Mouse (Mus musculus): Measurements from ENCODE around the gene Ccdc92.

Ccdc92 gene

DNA sequence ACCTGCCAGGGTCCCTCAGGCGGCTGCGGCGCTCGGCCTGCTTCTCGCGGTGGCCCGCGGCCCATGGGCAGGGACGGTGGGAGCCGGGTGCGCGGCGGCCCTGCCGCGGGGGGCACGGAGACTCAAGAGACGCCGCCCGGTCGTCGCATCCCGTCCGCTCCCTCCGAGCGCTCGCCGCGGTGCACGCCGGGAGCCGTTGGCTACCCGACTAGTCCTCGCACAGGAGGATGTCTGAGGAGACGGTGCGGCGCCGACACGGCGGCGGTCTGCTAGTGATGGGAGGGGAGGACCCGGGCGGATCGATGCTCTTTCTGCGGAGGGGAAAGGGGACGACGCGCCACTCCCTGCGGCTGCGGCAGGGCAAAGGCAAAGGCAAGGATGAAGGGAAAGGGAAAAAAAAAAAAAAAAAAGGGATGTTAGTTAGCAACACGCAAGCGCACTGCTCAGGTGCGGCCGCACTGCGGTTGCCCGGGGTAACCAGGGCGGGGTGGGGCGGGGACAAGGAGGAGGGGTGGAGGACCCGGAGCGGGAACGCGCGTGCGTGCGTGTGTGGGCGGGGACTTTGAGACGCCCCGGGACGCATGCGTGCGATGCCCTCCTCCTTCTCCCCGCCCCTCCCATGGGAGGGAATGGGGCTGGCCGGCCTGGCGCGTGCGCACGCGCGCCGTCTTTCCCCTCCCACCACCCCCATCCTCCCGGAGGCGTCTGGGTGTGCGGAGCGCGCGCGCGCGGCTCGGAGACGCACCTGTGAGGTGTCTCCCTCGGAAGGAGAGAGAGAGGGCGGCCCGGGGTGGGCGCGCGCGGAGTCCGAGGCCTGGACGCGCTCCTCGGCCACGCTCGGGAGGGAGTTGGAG, at the start of gene Ccdc92, which contains the start of gene Zfp664:
TSS of gene Ccdc92 (minus strand) at position 412 of the 854 bp plus-strand sequence.
TSS of gene Zfp664 (plus strand) at position 679 of the 854 bp plus-strand sequence.
- peak; percentile 97 for DNase-seq

DNA sequence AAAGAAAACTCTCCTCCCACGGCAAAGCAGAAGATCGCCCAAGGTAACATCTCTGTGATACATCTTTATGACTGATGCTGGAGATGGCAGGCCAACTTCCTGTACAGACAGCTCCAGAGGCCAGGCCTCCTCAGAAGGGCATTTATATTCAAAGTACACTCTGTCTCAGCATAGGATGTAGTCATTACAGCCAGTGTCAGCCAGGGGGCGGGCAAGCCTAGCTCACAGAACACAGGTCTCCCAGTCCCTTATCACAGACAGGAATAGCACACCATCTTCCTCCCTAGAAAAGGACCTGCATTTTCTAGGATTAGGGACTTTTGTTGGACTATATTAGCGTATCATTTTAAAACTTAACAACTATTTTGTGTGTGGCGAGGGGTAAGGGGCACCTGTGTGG, 46.6 kb upstream of the Ccdc92 start:
- peak; percentile 89 for DNase-seq

DNA sequence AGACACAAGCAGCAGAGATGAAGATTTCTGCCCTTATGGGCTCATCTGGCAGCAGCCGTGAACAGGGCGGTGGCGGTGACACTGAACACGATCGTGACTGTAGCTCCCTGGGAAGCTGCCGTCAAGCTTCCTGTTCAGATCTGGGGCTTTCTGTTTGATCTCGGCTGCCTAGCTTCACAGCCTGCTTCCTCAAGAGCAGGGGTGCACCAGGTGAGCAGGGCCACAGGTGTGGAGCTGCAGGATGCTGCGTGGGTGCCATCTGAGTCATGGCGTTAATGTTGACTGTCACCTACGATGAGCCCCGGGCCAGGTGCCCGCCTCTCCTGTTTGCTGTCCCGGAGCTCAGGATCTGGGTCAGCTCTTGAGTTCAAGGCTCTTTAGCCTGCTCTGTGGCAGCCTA, 44.7 kb upstream of the Ccdc92 start:
- DNase-seq, result no peak

DNA sequence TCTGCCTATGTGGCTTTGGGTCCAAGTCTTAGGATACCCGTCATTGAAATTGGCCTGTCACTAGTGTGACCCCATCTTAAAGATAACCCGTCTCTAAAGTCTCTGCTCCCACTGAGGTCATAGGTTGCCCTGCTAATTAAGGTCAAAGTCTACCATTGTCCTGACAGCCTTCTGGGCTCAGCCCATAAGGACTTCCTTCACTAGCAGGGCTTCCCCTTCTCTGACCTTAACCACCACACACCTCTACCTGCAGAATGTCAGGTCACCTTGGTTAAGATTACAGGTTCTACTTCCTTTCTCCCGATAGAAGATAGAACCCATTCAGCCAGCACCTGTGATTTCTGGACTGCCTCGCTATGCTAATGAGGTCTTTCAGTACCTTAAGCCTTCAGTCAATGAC, 41.6 kb upstream of the Ccdc92 start:
- no peak for DNase-seq

DNA sequence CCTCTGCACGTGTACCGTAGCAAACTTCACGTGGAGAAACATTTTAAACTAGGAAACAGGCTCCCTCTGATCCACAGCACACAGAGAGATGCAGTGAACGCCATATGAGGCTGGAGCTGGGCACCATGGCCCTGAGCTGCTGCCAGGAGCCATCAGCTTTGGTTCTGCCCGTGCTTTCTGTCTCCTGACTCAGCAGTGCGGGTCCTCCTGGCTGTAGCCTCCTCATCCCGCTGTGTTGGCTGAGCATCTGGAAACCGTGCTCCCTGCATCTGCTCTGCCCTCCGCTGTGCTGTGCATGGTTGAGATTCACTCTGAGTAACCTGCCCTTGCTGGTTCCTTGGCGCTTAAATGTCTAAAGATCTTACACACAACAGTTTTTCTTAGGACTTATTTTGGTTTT, 40.0 kb upstream of the Ccdc92 start:
- no peak for DNase-seq

DNA sequence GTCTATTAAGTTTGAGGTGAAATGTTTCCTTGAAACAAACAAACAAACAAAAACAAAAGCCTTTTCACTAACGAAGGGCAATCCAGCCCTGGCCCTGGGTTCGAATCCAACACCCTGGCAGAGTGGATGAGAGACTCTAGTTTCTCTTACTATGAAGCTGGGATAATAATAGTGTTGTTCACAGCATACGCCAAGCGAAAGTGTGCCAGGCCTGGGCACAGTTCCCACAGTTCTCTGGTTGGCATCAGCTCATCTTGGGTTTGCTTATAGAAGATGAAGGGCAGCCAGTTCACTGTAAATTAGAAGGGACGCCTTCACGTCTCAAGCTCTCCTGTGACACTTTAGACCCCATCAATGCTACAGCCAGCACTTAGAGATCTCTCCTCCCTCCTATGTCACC, 39.5 kb upstream of the Ccdc92 start:
- peak; percentile 16 for DNase-seq

DNA sequence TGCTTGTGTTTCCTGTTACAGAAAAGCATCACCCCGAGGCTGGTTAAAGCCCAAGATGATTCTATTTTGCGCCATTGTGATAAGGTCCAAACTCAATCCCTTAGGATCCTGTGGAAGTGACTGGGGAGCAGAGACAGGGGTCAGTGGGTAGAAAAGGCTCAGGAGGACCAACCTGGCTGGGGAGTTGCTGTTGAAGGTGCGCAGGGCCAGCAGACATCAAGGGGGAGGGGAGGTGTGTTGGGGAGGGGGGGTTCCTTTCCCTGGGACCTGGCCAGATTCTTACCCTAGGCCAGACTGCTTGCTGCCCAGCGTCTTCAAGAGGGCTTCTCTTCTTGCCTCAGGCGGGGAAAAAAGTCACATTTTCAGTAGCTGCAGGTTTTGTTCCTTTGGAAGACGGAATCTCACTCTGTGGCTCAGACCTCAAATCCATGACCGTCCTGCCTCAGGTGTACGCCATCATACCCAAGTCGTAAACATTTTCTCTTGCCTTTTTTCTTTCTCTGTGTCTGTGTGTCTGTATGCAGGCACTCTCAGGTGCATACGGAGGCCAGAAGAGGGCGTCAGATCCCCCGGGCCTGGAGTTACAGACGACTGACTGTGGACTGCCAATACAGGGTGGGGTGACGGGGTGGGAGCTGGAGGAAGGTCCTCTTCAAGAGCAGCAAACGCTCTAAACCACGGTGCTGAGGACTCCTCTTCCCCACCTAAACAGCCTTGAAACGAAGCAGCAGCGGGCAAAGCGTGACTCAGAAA, 38.7 kb upstream of the Ccdc92 start:
- peak; percentile 16 for DNase-seq

DNA sequence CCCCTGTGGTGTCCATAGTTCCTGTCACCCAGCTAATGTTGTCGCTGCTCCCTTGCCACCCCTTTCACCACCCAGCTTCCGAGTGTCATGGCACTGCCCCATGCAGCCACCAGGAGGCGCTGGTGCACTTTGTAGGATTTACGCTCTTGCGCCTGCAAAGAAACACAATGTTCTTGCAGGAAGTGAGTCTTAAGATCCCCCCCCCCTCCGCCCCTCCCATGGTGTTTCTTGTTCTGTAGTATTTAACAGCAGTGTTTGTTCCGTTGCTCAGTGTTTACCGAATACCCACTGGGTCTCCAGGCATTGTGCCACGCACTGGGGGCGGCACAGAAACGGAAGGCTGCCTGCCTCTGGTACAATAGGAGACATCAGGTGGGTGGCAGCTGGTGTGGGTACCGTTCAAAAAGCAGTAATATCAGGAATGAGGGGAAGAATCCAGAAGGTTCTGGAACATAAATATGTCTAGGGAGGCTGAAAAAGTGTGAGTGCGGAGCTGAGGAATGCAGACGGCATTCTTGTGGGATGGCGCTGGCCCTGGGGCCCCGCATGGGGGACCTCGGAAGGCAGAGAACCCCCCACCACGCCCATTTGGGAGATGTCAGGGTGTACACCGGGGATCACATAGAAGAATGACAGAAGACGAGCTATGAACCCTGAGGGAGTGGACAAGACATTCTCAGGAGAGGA, 37.9 kb upstream of the Ccdc92 start:
- peak; percentile 93 for DNase-seq

DNA sequence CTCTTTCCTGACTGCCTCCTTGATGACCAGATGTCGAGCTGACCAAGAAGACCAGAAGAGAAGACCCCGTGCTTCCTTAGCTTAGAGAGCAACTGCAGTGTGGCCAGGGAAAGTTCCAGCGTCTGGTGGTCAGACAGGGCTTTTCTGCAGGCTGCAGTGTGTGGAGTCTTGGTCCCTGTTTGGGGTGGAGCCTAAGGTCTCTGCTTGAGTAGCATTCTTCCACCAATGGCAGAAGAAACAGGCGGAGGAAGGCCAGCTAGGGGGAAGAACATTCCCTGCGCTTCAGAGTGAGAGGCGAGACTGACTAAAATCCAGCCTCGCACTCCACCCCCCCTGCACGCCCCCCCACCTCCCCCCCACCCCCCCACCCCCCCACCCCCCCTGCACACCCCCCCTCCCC, 33.9 kb upstream of the Ccdc92 start:
- no peak for DNase-seq

DNA sequence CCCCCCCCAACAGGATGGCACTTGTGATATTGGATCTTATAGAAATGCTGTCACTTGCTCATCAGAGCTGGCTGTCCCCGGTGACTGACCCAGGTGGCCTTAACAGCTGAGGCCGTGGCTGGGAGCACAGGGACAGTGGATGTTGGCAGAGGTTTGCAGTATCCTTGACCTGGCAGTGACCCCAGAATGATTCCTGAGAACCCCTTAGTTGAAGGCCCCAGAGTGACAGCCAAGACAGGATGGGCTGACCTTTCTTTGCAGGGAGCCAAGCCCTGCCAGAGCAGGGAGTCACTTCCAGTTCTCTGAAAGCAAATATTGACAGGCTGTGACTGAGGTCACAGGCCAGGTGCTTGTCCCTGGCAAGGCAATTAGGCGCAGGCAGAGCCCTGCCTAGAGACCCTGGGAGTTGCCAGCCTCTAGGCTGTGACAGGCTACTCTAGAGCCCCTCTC, 29.7 kb upstream of the Ccdc92 start:
- DNase-seq, result peak; percentile 46

DNA sequence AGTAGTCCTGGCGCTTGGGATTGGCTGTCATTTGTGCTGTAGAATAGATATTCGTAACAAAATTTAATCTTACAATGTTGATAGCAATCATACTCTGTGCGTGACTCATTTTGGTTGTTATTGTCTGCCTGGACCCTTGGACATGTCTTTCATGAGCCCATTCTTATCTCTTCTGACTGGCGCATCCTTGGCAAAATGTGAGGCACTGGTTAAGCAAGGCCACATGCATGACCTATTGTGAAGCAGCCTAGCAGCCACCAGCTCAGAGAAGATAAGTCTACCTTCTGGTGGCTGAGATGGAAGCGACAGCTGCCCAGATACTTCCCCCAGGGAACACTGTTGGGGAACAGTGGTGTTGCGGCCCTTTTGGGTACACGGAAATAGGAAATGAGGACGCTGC, 26.4 kb upstream of the Ccdc92 start:
- DNase-seq, result no peak

DNA sequence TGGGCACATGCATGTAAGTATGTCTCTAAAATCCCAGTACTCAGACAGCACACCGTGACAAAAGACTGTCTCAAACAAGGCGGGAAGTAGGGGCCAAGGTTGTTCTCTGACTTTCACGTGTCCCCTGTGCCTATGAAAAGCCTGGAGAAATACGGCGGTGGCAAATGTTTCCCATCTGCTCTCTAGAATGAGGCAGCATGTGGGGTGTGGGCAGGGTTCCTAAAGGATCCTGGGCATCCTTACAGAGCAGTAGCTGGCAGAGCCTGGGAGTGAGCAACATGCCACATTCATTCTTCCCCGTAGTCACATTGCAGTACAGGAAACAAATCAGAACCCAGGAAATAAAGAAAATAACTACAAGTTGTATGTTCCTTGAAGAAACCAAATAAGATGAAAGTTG, 21.7 kb upstream of the Ccdc92 start:
- no peak for DNase-seq

DNA sequence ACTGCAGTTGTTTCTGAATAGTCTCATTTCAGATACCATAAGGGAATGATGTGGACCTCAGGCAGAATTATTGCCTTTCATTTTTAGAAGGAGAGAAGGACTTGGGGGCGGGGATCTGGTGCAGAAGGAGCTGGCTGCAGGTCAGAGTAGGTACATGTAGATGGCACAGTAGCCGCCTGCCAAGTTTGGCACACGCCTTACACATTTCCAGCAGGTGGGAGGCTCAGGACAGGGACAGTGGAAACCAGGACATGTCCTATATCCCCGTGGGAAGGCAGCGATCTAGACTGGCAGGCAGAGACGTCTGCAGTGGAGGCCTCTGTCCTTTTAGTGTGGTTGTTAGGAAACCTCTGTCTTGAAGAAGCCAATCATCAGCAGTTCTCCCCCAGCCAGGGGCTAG, 17.6 kb upstream of the Ccdc92 start:
- no peak for DNase-seq

DNA sequence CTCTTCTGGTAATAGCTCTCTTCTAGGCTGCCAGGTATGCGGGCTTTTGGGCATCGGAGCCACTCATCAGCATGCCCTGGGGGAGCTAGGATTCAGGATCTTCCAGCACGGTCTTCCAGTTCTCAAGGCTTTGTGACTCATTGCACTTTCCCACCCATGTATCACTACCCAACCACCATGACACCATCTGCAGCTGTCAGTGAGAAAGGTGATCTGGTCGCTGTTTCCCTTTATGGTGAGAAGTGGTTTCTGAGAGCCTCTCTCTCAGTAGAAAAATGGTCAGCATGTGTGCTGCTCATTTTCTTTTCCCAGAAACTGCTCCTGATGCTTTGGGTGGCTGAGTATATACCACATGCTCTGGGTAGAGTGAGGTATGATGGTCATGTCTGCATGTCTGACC, 17.0 kb upstream of the Ccdc92 start:
- DNase-seq, result no peak

DNA sequence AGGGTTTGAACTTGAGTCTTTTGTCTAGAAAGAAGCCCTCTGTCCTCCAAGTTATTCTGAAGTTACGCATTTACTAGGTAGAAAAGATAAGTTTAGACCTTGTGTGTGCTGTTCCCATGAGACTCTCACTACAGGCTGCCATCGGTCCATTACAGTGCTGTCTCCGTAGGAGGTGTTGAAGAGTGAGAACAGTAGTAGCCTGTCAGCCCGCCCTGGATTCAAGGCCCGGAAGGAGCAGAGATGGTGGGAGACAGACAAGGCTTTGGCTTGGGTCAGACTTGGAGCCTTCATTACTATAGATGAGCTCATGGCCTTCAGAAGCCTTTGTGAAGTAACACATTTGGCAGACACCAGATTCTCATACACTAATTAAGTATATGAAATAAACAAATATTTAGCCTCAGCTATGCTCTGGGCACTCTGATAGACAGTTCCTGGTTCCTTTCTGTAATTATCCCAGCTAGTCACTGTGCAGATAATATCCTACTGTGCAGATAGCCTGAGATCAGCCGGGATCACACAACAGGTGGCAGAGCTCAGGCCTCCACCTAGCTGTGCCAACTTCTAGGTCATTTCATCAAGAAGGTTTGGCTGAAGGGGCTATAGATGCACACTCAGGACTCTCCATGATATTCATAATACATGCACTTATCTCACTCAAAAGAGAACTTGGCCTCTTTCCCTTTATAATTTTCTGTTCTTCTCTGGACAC, 11.8 kb upstream of the Ccdc92 start:
- no peak for DNase-seq

DNA sequence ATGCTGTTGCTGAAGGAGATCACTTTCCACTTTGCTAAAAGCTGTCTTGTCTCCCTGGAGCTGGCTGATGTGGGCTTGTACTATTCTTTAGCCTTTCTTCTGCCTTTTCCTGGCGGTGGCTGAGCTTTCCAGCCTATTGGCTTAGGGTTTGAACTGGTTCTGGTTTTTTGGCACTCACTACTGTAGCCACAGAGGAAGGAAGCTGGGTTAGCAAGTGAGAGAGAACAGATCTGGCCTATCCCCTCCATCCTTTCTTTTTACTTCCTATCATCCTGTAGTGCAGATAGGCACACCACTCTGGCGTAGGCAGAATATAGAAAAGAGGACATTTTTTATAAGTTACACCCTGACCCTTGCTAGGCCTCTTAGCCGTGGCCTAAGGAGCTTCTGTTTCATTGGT, 10.9 kb upstream of the Ccdc92 start:
- no peak for DNase-seq

DNA sequence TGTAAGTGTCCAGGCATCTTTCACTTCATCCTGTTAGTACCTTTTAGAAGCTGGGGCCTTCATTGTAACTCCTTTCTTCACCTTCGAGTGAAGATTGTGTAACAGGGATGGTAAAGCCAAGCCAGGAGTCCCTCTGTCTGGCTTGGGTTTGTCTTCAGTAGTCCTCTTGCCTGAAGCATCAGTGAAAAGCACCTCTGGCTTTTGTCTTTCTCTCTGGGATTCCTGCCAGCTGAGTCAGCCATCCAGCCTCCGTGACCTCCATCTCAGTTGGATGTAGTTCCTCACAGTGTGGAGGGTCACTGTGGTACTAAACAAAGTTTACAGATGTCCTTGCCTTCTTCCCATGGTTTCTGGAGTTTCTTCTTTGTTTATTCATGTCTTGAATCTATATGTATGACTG, 9.8 kb upstream of the Ccdc92 start:
- DNase-seq, result peak; percentile 40

DNA sequence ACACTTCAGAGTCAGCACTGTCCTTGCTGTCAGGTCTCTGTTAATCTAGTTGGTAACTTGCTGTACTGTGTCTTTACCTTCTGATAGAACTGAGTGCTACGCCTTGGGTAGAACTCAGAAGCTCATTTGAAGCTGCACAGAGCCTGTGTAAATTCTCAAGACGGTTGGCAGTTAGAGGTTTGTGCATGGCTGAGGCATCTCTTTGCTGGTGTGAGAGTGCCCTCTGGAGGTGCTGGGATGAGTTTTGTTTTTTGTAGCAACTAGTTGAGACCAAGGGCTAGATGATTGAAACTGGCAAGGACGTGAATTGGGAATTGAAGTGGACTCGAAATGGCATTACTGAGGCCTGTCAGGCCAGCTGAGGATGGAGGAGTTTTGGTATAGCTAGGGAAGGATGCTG, 6.8 kb upstream of the Ccdc92 start:
- peak; percentile 84 for DNase-seq

DNA sequence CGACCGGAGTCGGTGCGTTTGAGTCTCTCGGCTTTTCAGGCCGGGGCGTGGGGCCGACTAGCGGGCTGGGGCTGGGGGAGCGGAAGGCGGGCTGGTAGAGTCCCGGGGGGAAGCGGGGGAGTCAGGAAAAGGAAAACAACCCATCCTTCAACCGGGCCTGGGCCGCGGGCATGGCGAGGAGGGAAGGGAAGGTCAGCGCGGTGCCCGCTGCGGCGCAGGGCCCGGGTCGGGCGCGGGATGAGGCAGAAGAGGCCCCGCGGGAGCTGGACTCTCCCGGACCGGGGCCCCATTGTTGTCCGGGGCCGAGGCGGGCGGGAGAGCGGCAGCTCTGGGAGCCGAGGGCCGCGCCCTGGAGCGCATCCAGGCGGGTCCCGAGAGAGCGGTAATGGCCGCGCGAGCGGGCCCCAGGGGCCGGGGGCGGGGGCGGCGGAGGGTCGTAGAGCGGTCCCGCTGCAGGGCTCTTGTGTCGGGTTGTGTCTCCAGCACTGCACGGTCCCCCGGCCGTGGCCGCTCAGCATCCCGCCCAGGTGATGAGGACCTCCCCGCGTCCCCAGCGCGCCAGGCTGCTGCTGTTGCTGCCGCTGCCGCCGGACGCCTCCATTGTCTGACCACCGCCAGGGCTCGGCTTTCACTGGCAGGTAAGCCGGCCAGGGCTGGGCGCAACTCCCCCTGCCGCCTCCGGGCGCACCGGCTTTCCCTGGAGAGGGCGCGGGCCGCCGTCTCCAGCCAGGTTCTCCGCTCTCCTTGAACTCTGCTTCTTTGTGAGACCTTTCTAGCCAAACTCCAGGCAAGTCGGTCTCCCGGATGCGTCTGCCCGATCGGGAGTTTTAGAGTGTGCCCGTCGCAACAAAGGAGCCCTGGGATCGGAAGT, 882 bp upstream of the Ccdc92 start:
- DNase-seq, result peak; percentile 30

DNA sequence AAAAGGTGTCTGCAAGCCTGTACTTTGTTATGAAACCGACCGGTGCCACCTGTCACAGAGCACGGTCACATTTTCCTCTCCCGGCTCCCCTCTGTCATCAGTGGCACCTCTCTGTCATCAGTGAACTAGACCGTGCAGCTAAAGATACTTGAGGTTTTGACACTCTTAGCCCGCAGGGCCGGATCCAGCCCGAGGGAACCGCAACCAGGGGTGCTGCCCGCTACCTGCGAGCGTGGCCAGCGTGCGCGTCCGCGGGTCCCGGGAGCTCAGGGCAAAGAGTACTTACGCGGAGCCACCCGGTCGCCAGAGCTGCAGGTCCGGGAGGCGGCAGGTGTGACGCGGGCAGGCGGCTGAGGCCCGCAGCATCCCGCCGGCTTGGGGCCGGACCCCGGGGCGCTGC, 761 bp downstream of the Ccdc92 start:
- no peak for DNase-seq

DNA sequence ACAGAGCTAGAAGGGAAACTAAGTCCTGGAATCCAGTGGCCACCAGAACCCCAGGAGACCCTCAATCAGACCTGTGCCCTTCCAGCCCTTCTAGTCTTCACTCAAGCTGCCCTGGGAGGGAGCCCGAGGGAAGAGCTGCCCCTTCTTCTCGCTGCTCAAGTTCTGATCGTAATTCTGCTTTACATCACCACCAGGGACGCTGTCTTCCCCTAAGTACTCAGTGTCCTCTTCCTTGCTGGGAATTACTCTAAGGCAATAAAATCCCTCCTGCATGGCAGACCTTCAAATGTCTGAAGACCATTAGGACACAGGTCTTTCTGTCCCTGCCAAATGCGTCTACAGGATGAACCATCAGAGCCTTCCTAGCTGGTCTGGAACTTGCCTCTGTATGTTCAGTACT, 2.2 kb downstream of the Ccdc92 start:
- DNase-seq, result no peak

DNA sequence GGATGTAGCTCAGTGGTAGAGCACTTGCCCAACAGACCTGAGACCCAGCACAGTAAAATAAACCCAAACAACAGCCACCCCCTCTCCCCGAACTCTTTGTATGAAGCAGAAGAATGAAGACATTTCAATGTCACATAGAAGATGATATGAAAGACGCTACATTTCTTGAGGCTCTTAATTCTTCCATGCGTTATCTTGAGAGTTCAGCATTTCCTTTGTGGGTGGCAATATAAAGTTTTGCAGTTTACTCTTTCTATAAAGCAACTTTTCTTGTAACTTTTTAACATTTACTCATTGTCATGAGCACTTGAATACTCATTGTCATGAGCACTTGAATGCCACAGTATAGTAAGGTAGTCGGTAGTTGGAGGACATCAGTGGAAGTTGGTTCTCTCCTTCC, 8.0 kb downstream of the Ccdc92 start:
- no peak for DNase-seq
